Mouse (Mus musculus): ENCODE measurements around the gene Tmed11.

- no peak for TF ChIP-seq TAL1 (IDR thresholded peaks at IDR 0.05; ENCODE audit: low read length)
- TF ChIP-seq GATA1 (IDR thresholded peaks at IDR 0.05; ENCODE audit: low read length), result no peak
Measured at GRCm38 (mm10) chr5:108760002-108760401, 35.2 kb downstream of the Tmed11 start.
